Mouse (Mus musculus): ENCODE measurements around the gene Ldb2. TPM values are rescaled to one million over a fixed set of nuclear protein-coding genes. Genes with fewer than 3 reads are reported as not detected.

Ldb2 gene
- polyA plus RNA-seq (2012; rRNA removed) = 60.5 and 63.7 TPM in 2 replicates

GRCm38 (mm10) chr5:44799053-44799860 is at the start of gene Ldb2:
TSS of gene Ldb2 (minus strand) at chr5:44799680.

Measured in central nervous system, embryonic 18 days (tissue).